Mouse (Mus musculus) common myeloid progenitor, adult 5-6 weeks (primary cell): ENCODE measurements around the gene Disp1. TPM values are rescaled to one million over a fixed set of nuclear protein-coding genes. Genes with fewer than 3 reads are reported as not detected.

Experiments used
- ATAC-seq: replicated peaks from 2 replicates; pipeline ENCODE4 v1.8.0; 2016; ENCODE audit warnings: low read depth, mild to moderate bottlenecking, moderate TSS enrichment, inconsistent platforms; ENCODE audit not compliant: poor library complexity, severe bottlenecking
- total RNA-seq: library from RNA; stranded (forward); fragments of 200-1000, 187-1606 nt; gene quantifications from 2 replicates; pipeline ENCODE4 v1.2.3, GENCODE M21; 2017

Disp1 gene
- 5.6 and 6.3 TPM in 2 replicates for total RNA-seq

DNA sequence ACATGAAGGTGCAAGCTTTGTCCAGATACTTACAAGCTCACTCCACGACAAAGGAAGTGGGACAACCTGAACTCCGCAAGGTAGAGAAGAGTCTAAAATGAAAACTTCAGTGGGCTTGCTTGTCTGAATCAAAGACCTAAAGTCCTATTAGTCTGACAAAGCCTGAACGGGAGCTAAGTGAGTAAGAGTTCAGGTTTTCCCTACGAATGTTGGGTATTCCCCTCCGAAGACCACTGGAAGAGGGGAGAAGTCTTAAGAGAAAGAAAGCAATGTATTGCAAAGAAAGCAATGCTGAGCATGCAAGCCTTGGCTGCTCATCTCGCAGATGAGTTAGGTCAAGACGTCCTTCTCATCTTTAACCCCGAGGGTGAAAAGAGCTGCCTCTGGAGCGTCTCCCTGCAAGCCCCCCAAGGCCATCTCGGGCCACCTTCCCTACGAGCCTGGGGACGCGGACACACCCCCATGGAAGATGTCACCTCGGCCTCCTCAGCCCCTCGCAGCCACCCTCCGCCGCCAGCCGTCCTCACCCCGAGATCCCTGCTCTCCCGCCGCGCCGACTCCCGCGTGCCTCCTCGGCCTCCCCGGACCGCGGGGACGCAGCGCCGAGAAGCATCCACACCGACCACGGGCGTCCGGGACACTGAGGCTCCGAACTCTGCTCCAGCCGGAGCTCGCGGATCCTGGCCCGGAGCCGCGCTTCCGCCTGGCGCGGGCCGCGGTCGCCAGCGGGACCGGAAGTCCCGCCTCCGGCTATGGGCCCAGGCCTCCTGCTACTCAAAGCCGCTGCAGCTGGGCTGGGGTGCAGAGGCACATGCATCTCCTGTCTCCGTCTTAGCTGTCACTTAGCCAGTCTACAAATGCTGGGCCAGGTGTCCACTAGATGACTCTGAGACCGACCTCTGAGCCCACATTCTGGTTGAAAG is at the start of gene Disp1:
Gene Disp1 (minus strand): TSS at position 727 of the 923 bp plus-strand sequence.
- peak; percentile 86 for ATAC-seq

DNA sequence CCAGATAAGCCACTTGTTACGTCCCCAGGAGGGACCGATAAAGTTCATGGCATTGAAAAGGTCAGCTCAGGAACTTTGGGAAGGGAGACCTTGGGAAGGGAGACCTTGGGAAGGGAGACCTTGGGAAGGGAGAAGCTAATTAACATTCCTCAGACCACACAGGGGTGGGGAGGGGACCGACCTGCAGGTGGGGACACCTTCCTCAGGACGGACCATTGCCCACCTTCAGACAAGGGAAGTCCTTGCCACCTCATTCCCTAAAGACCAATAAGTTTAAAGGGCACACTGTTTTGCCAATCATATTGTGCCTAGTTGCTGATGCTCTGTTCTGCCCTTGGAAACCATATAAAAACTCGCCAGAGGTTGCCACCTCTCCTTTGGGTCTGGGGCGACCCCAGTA is 46.3 kb upstream of the Disp1 start:
- no peak for ATAC-seq

DNA sequence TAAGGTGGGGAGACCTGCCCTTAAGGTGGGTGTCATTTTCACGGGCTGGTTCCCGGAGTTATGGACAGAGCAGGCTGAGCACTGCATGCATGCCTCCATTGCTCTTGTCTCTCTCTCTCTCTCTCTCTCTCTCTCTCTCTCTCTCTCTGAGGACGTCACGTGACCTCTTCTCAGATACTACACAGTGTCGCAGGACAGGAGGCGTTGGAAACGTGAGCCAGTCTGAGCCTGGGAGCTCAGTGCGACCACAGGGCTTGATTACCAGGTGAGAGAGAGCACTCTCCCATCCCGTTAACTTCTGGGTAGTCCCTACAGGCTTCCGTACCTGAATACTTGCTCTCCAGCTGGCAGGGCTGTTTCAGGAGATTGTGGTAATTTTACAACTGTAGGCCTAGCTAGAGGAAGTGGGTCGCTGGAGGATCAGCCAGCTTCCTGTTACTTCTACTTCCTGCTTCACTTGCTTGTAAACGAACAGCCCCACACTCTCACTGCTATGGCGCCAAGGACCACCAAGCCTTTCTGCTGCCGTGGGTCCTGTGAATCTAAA is 44.7 kb upstream of the Disp1 start:
- peak; percentile 77 for ATAC-seq

DNA sequence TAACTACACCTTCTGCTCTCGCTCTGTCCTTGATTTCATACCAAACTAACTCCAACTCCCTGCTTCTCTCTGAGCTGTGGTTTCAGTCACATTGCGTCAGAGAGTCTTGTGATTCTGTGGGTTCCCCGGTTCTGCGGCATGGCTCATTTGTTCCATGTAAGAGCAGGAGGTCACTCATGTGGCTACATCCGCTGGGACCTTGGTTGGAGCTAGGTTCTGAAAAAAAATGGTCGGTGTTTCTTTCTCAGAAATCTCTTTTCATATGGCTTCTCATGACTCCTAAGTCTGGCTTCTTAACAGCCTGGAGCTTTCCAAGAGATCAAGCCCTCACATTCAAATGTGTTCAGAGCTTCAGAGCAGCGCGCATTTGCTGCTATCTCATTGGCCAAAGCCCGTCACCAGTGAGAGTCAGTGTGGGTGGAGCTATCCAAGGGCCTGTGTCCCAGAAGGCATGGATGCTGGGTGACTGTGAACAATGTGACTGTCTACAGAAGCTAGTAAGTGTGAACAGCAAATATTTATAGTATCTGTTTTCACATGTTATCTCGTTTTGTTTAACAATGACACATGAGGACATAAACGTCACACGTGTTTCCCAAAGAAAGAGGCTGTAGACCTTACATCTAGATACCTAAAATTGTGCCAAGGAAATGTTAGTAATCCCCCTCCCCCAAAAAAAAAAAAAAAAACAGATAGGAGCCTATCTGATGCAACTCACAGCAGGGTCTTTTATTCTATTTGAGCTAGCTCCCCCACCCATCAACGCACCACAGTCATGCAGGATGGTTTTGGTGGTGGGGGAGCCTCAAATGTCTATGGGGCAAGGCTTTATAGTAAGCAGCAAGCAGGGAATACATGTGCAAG is 43.1 kb upstream of the Disp1 start:
- peak; percentile 86 for ATAC-seq

DNA sequence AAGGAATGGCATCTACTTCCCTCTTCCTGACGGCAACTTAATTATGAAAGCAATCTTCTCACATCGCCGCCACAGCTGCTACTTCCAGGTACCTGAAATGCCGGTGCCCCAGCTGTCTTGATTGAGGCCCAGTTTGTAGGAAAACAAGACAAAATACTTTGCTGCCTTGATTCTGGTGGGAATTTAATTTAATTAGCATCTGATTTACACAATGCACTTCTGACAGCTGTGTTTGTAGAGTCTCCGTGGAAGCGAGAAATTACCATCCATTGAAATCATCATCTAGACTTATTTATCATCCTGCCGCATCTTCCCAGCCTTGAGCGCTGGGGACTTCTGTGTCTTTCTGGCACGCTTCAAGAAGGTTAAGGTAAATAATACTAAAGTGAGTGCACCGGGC is 31.3 kb upstream of the Disp1 start:
- no peak for ATAC-seq

DNA sequence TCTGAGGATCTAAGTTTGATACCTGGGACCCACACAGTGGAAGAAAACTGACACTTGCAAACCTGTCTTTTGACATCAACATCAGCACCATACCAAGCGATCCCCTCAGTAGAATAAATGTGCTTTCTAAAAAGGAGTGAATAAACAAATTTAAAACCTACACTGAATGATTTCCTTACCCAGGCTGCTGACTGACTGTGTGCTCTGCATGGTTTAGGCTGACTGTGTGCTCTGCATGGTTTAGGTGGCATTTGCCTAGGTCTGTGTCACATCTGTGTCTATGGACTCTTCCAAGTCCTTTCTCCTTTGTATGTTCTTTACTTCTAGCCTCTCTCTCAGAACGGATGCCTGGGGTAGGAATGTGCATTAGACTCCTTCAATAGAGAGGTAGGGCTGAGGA is 30.5 kb upstream of the Disp1 start:
- ATAC-seq: no peak

DNA sequence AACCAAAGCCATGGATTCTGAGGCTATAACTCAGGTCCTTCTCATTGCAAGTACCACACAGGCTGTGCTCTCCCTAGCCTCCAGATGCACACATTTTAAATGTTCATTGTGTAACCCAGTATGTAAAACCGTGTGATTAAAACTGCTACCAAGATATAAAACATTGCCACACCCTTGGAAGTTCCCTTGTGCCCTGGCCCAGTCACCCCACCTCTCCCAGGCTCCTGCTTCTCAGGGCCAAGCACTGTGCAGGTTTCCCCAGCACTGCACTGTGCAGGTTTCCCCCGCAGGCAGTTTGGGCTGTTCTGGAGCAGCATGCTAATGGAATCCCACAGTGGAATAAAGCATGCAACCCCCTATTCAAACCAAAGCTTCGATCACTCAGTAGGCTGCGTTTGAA is 29.3 kb upstream of the Disp1 start:
- no peak for ATAC-seq

DNA sequence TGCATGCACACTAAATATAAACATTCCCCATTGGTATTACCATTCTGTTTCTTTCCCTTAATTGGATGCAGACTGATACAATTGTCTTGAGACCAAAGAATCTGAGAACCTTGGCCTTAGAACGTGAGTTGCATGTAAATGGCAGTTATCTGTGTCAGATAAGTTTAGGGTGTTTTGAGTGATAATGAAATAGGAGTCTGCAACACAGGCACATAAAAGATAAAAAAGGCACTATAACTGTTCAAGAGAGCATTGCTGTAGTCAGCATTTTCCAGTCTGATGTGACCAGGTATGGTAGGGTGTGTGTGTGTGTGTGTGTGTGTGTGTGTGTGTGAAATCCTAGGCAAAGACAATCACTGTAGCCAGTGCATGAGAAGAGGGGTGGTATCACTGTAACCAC is 26.8 kb upstream of the Disp1 start:
- ATAC-seq: 0 out of 2 replicates have a peak, but pooled peaks have one; percentile 32

DNA sequence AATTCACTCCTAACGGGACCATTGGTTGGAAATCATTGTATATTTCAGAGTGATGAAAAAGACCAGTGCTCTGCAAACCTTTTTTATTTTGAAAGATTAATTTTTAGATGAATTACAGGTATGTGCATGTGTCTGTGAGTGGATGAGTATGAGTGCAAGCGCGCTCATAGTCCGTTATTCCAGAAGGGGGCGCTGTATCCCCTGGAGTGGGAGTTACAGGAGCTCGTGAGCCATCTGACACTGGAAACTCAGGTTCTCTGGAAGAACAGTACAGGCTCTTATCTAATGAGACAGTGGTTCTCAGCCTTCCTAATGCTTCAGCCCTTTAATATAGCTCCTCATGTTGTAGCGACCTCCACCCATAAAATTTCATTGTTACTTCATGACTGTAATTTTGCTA is 22.0 kb upstream of the Disp1 start:
- ATAC-seq: no peak

DNA sequence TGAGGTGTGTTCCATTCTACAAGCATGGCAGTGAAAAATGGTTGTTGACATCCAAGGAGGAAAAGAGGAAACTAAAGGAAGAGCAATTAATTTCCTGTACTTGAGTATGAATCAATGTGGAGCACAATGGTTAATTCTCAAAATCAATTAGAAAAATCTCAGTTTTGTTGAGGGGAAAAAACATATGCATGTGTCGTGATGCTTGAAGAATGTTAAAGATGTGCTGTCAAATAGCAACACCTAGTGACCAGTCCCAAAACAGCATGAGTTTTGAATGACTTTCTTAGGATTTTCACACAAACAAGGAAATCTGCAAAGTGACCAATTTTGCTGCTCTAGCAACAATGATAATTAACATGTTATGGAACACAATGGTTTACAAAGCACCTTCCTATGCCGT is 16.6 kb upstream of the Disp1 start:
- ATAC-seq: peak; percentile 66; the same call in 1 of the 2 replicates

DNA sequence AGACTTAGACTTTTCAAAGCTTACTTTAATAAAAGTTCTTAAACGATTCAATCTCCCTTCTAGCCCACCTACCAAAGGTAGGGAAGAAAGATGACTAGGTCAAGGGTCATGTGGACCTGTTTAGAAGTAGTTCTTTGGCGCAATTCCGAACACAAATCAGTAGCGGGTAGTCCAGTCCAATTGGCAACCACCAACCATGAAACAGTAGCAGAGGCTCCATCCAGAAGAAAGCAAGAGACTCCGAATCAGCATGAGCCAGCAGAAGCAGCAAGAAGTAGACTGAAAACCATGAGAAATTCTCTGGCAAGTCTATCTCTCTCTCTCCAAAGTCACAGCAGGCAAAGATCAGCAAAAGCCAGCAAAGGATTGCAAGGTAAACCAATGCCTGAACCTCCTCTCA is 15.1 kb upstream of the Disp1 start:
- ATAC-seq: no peak

DNA sequence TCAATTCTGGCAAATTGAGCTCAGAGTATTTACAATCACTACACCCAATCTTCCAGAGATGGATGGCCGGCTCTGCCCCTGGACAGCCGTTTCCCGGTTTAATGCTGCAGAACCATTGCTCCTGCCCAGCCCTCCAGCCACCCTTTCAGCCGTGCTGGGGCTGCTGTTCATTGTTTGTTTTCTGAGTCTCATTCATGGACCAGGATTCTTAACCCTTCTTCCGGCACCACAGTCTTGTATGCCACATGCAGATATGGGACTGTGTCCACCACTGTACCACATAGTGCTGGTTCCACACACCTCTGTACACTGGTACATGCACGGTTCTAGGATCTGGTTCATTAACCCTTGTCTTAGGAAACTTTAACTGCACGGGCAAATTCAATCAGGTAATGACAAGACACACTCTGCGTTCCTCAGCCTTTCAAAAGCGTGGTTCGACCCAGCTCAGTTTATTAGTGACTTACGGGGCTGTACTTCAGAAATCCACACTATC is 12.4 kb upstream of the Disp1 start:
- no peak for ATAC-seq

DNA sequence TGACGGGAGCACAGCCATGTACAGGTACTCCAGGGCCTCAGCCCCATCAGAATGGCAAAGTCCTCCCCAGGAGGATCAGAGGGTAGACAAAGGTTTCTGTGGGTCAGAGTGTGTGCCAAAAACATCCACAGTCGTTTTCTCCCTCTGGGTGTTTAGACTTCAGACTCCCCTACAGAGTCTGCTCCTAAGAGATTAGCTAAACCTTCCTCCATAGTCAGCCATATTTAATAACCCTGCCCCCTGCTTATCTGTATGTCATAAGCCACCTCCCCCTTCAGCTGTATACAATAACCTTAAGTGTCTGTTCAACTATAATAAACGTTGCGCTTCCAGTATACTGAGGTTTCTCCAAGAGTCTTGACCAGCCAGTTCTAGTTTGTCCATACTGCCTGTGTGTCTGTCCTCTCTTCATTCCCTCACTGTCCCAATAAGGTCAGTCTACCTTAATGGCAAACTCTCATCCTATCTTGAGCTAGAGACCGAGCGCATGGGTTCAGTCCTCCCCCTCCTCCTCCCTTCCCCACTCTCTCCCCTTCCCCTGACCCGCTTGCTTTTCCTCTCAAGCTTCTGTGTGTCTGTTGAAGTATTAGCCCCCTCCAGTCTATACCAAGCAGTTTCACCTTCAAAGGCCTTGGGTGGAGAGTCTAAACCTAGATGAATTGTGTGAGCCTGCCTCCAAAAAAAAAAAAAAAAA is 11.8 kb upstream of the Disp1 start:
- no peak; the same call in 1 of the 2 replicates for ATAC-seq

DNA sequence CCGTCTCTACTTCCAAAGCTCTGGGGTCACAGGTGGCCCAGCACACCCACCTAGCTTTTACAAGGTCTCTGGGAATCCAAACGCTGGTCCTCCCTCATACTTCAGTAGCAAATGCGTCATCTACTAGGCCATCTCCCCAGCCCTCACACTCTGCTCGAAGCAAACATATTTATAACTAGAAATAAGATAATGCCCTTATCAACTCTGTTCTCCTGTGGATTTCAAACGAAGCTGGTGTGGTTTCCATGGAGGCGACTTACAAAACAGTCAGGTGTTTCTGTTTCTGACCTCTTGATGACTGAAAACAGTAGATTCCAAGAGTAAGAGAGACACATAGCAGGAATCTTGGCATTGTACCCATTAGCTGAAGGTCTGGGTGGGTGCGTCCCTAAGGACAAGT is 6.1 kb upstream of the Disp1 start:
- no peak for ATAC-seq

DNA sequence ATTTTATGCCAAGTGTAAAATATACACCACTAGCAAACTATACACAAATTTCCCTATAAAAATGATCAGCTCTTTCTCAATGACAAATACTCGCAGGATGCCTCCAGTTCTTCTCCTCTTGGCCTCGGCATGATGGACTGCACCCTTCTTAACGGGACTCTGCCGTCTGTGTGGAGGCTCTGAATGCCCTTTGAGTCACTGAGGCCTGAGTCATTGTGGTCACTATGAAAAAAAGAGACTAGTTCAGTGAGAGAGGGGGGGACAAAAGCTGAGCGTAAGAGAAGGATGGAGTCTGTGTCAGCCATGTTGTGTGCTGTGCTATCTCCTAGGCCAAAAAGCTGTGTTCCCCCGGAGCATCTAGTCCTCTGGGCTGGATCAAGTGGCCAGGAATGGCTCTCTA is 2.3 kb downstream of the Disp1 start:
- peak; percentile 20; the same call in 1 of the 2 replicates for ATAC-seq

DNA sequence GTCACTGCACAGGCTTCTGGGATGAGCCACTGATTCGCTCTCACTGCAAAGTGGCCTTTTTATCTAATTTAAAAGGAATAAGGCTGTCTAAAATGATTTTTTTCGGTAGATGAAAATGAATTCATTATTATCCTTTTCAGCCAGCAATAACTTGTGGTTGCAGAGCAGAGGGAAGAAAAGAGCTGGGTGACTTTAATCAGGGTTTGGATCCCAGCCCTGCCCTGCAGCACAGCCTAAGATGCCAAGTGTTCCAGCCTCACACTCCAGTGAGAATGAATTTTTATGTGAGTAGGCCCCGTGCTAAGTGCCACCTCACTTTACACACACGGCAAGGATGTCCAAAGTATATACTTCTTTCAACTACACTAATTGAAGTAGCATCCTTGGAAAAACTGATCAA is 4.6 kb downstream of the Disp1 start:
- ATAC-seq: no peak

DNA sequence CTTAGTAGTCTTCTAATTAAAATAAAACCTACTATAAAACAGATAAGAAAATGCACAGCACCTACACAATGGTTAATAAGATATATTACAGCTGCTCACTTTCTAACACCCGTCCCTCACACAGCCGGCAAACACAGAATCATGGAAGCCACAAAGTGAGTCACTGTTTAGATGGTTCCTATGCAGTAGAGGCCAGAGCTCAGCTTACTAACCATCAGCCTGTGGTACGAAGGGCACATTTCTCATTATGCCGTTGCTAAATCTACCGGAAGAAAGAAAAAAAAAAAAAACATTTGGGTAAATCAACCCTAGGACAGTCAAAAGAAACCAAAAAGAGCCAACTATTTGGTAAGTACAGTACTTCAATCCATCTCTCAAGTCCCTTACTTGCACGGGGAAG is 5.6 kb downstream of the Disp1 start:
- no peak for ATAC-seq

DNA sequence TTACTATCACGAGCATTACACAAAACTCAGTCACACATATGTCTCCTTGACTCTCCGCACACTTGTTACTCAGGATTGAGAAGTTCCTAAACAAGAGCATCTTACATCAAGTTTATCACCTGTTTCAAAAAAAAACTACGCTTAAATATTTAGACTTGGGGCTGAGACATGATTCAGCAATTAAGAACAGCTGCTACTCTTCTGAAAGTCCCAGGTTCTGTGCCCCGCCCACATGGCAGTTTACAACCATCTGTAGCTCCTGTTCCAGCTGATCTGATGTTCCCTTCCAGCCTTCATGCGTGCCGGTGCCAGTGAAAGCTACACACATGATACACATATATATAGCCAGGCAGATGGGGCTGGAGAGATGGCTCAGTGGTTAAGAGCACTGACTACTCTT is 7.5 kb downstream of the Disp1 start:
- no peak for ATAC-seq

DNA sequence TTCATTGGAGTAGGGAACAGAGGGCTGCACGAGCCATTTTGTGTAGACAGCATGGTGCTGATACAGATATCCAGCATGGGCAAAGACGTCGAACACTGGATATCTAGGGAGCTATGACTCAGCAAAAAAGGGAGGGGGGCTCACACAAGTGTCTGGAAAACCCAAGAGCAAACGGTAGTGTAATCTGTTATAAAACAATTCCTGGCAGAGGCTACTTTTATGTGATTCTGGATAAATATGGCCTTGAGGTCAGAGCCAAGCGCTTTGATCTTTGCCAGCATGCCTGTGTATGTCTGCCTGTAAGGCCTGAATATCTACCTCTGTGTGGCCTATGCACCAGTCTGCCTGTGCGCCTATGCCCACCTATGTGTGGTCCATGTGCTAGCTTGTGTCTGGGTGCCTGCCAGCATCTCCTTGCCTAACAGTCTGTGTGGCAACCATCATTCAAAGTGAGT is 8.5 kb downstream of the Disp1 start:
- no peak for ATAC-seq

DNA sequence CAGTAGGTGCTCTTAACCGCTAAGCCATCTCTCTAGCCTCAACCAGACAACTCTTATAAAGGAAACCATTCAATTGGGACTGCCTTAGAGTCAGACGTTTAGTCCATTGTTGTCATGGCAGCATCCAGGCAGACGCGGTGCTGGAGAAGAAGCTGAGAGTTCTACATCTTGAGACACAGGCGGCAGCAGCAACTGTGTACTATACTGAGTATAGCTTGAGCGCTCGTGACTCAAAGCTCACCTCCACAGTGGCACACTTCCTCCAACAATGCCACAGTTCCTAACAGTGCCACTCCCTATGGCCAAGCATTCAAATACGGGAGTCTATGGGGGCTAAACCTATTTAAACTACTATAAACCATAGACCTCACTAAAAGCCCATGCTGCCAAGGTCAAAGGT is 11.2 kb downstream of the Disp1 start:
- no peak for ATAC-seq
